In genomic region chr13:56710620-56711019, GRCm38 (mm10) we compare ENCODE assay signal across 32 mouse cellular contexts. TPM values are rescaled to one million over a fixed set of nuclear protein-coding genes. Genes with fewer than 3 reads are reported as not detected.
A peak's percentile ranks its signal among the peaks of the same experiment; 100 is the strongest.
DNase-seq lines count a peak whose midpoint lies in the region; ATAC-seq and TF ChIP-seq lines count a peak whose summit lies in the region.
"Had no signal": no experiment of that assay in that cellular context is flagged by ENCODE, and none has a peak within 500 bp of the region (broad histone marks: within the 10 kb centered on the region; RNA-seq: fewer than 3 reads in every experiment).

No protein-coding gene starts in this region.

- peak overlapping the region; percentile 62; the same call in 1 of the 2 replicates for H3K27ac ChIP-seq in heart, embryonic 12.5 days (ENCODE audit: poor library complexity, severe bottlenecking)
- peak overlapping the region; percentile 38; the same call in 1 of the 2 replicates for H3K27ac ChIP-seq in kidney, embryonic 16.5 days (ENCODE audit: low read length)
- H3K27ac ChIP-seq in stomach, embryonic 16.5 days (ENCODE audit: low read length): 0 out of 2 replicates have a peak overlapping the region, but pooled peaks have one; percentile 29
- H3K27ac ChIP-seq in stomach, postnatal 0 days (replicated peaks): no peak overlapping the region
- H3K27ac ChIP-seq in hindbrain, embryonic 14.5 days: no peak overlapping the region
- H3K27ac ChIP-seq: embryonic facial prominence, embryonic 10.5 days; embryonic facial prominence, embryonic 15.5 days; forebrain, embryonic 13.5 days; hindbrain, embryonic 12.5 days; layer of hippocampus, adult 2 months; left cerebral cortex, adult 2 months; limb, embryonic 12.5 days; liver, embryonic 15.5 days; stomach, embryonic 15.5 days had no signal

- no peaks in the 10 kb centered on the region for H3K27me3 ChIP-seq in heart, embryonic 12.5 days (replicated peaks)
- H3K27me3 ChIP-seq in kidney, embryonic 16.5 days (ENCODE audit: insufficient read depth, low read length): no peaks in the 10 kb centered on the region
- H3K27me3 ChIP-seq in stomach, embryonic 16.5 days (ENCODE audit: control insufficient read depth, insufficient read depth, low read length): no peaks in the 10 kb centered on the region
- H3K27me3 ChIP-seq in stomach, postnatal 0 days (ENCODE audit: control insufficient read depth, insufficient read depth, low read length): no peaks in the 10 kb centered on the region
- no peaks in the 10 kb centered on the region for H3K27me3 ChIP-seq in hindbrain, embryonic 14.5 days (ENCODE audit: control insufficient read depth, insufficient read depth, low read length)
- H3K27me3 ChIP-seq: embryonic facial prominence, embryonic 15.5 days; forebrain, embryonic 13.5 days; hindbrain, embryonic 12.5 days; limb, embryonic 12.5 days; liver, embryonic 15.5 days; stomach, embryonic 15.5 days had no signal

- no peaks in the 10 kb centered on the region for H3K9me3 ChIP-seq in heart, embryonic 12.5 days (replicated peaks)
- no peaks in the 10 kb centered on the region for H3K9me3 ChIP-seq in kidney, embryonic 16.5 days (ENCODE audit: low read length)
- H3K9me3 ChIP-seq in stomach, embryonic 16.5 days (replicated peaks; ENCODE audit: control insufficient read depth, low read length): no peaks in the 10 kb centered on the region; the same call in 1 of the 2 replicates
- H3K9me3 ChIP-seq in stomach, postnatal 0 days (ENCODE audit: control insufficient read depth, low read length): no peaks in the 10 kb centered on the region
- H3K9me3 ChIP-seq in hindbrain, embryonic 14.5 days (ENCODE audit: control insufficient read depth, low read length): no peaks in the 10 kb centered on the region
- H3K9me3 ChIP-seq: embryonic facial prominence, embryonic 10.5 days; embryonic facial prominence, embryonic 15.5 days; forebrain, embryonic 13.5 days; hindbrain, embryonic 12.5 days; limb, embryonic 12.5 days; liver, embryonic 15.5 days; stomach, embryonic 15.5 days had no signal

- intact Hi-C loops in heart, postnatal 25 days (cut with DNase I): no loop called here

- 0 out of 2 replicates have a peak, but pooled peaks have one; percentile 9 for ATAC-seq in heart, embryonic 12.5 days (ENCODE audit: insufficient number of reproducible peaks, low FRiP score)
- ATAC-seq in kidney, embryonic 16.5 days (ENCODE audit: low FRiP score, low TSS enrichment): no peak
- 0 out of 2 replicates have a peak, but pooled peaks have one; percentile 17 for ATAC-seq in stomach, embryonic 16.5 days (ENCODE audit: insufficient read depth, low FRiP score)
- ATAC-seq in stomach, postnatal 0 days (ENCODE audit: low FRiP score, low TSS enrichment): no peak
- no peak for ATAC-seq in hindbrain, embryonic 14.5 days (ENCODE audit: low FRiP score)
- ATAC-seq: forebrain, embryonic 13.5 days had no signal

- peaks cover 17% of the 10 kb centered on the region for H3K36me3 ChIP-seq in heart, embryonic 12.5 days
- peaks cover 18% of the 10 kb centered on the region for H3K36me3 ChIP-seq in kidney, embryonic 16.5 days (ENCODE audit: insufficient read depth, low read length)
- H3K36me3 ChIP-seq in stomach, embryonic 16.5 days (ENCODE audit: control insufficient read depth, insufficient read depth, low read length): peaks cover 6% of the 10 kb centered on the region
- 0 out of 2 replicates have a peak, but pooled peaks cover 2% of the 10 kb centered on the region for H3K36me3 ChIP-seq in stomach, postnatal 0 days (ENCODE audit: control insufficient read depth, insufficient read depth, low read length)
- H3K36me3 ChIP-seq in hindbrain, embryonic 14.5 days (replicated peaks; ENCODE audit: control insufficient read depth, insufficient read depth): no peaks in the 10 kb centered on the region; the same call in 1 of the 2 replicates
- H3K36me3 ChIP-seq: liver, embryonic 15.5 days; stomach, embryonic 15.5 days had no signal

- WGBS in heart, embryonic 12.5 days: 25% methylated on average over 2 of the region's 2 CpGs
- 50% methylated on average over 2 of the region's 2 CpGs for WGBS in kidney, embryonic 16.5 days
- WGBS in stomach, embryonic 16.5 days: 48% methylated on average over 2 of the region's 2 CpGs
- WGBS in stomach, postnatal 0 days: 46% methylated on average over 2 of the region's 2 CpGs
- WGBS in hindbrain, embryonic 14.5 days: 52% methylated on average over 2 of the region's 2 CpGs

- DNase-seq in heart, postnatal 25 days (ENCODE audit: low spot score): no peak
- DNase-seq in kidney, adult 18-20 months: no peak
- no peak for DNase-seq in stomach, postnatal 0 days (ENCODE audit: low spot score)
- no peak for DNase-seq in hindbrain, embryonic 14.5 days (ENCODE audit: low spot score)
- DNase-seq: B cell, adult 2 months; cerebellum, adult 8-10 months; cerebellum, postnatal 25 days; gastrocnemius, postnatal 14 days; heart, postnatal 14 days; kidney, adult 9 months; lung, embryonic 14.5 days; lung, postnatal 14 days; retina, postnatal 1 day; right cerebral cortex, postnatal 14 days; thymus, adult 18-20 months; thymus, postnatal 25 days had no signal

- TF ChIP-seq CTCF in stomach, postnatal 0 days (IDR thresholded peaks at IDR 0.05; ENCODE audit: low read depth): no peak

- peaks cover 38% of the 10 kb centered on the region for H3K4me1 ChIP-seq in heart, embryonic 12.5 days (replicated peaks)
- H3K4me1 ChIP-seq in kidney, embryonic 16.5 days (ENCODE audit: insufficient read depth, low read length): peaks cover 36% of the 10 kb centered on the region
- peaks cover 22% of the 10 kb centered on the region for H3K4me1 ChIP-seq in stomach, embryonic 16.5 days (ENCODE audit: control insufficient read depth, insufficient read depth, low read length)
- no peaks in the 10 kb centered on the region; the same call in 1 of the 2 replicates for H3K4me1 ChIP-seq in stomach, postnatal 0 days (replicated peaks; ENCODE audit: control insufficient read depth, insufficient read depth)
- peaks cover 29% of the 10 kb centered on the region for H3K4me1 ChIP-seq in hindbrain, embryonic 14.5 days (replicated peaks; ENCODE audit: control insufficient read depth, insufficient read depth, low read length)

- H3K4me2 ChIP-seq in heart, embryonic 12.5 days: no peak overlapping the region
- no peak overlapping the region for H3K4me2 ChIP-seq in kidney, embryonic 16.5 days (replicated peaks; ENCODE audit: low read depth, low read length)
- H3K4me2 ChIP-seq in stomach, embryonic 16.5 days (ENCODE audit: low read depth, low read length): no peak overlapping the region
- no peak overlapping the region for H3K4me2 ChIP-seq in stomach, postnatal 0 days (replicated peaks; ENCODE audit: low read depth)
- no peak overlapping the region for H3K4me2 ChIP-seq in hindbrain, embryonic 14.5 days (replicated peaks)
- H3K4me2 ChIP-seq: embryonic facial prominence, embryonic 15.5 days; forebrain, embryonic 13.5 days; hindbrain, embryonic 12.5 days; limb, embryonic 12.5 days; liver, embryonic 15.5 days; lung, embryonic 14.5 days; midbrain, embryonic 11.5 days; stomach, embryonic 15.5 days had no signal

- H3K4me3 ChIP-seq in heart, embryonic 12.5 days: no peak overlapping the region
- H3K4me3 ChIP-seq in kidney, embryonic 16.5 days (ENCODE audit: low read length): no peak overlapping the region
- H3K4me3 ChIP-seq in stomach, embryonic 16.5 days (replicated peaks; ENCODE audit: low read length): no peak overlapping the region
- no peak overlapping the region for H3K4me3 ChIP-seq in stomach, postnatal 0 days (ENCODE audit: low read depth, low read length)
- no peak overlapping the region for H3K4me3 ChIP-seq in hindbrain, embryonic 14.5 days (replicated peaks; ENCODE audit: low read length)
- H3K4me3 ChIP-seq: embryonic facial prominence, embryonic 10.5 days; embryonic facial prominence, embryonic 15.5 days; forebrain, embryonic 13.5 days; hindbrain, embryonic 12.5 days; layer of hippocampus, adult 2 months; left cerebral cortex, adult 2 months; limb, embryonic 12.5 days; liver, embryonic 15.5 days; stomach, embryonic 15.5 days had no signal

- no peak overlapping the region for H3K9ac ChIP-seq in heart, embryonic 12.5 days
- H3K9ac ChIP-seq in kidney, embryonic 16.5 days (replicated peaks; ENCODE audit: low read length): no peak overlapping the region
- peak overlapping the region; percentile 3; the same call in 1 of the 2 replicates for H3K9ac ChIP-seq in stomach, embryonic 16.5 days (ENCODE audit: low read length)
- no peak overlapping the region for H3K9ac ChIP-seq in stomach, postnatal 0 days (ENCODE audit: low read length)
- no peak overlapping the region for H3K9ac ChIP-seq in hindbrain, embryonic 14.5 days
- H3K9ac ChIP-seq: embryonic facial prominence, embryonic 15.5 days; forebrain, embryonic 13.5 days; hindbrain, embryonic 12.5 days; limb, embryonic 12.5 days; liver, embryonic 15.5 days; lung, embryonic 14.5 days; stomach, embryonic 15.5 days had no signal

- TF ChIP-seq EP300 in stomach, postnatal 0 days (optimal IDR thresholded peaks at IDR 0.05): no peak

RNA-seq across cellular contexts. Expression of gene Smad5, which starts 7.8 kb away (rescaled TPM):
- polyA plus RNA-seq in heart, embryonic 12.5 days (2016; fragmentation: Nextera tagmentation; extraction: Ambion mirVana): 24.3 and 25.7 TPM in 2 replicates
- total RNA-seq in heart, postnatal 25 days (2021): 10 to 100 TPM; 29.5 to 34.6 TPM
- 35.6 and 37.0 TPM in 2 replicates for polyA plus RNA-seq in kidney, embryonic 16.5 days (2015; fragmentation: Nextera tagmentation; extraction: Ambion mirVana)
- 26.7 and 27.8 TPM in 2 replicates for polyA plus RNA-seq in stomach, embryonic 16.5 days (2015; fragmentation: Nextera tagmentation; extraction: Ambion mirVana)
- 9.4 and 10.3 TPM in 2 replicates for polyA plus RNA-seq in stomach, postnatal 0 days (2015; fragmentation: Nextera tagmentation; extraction: Ambion mirVana)
- polyA plus RNA-seq in hindbrain, embryonic 14.5 days (2014; fragmentation: Nextera tagmentation; extraction: Ambion mirVana): 32.3 and 33.8 TPM in 2 replicates

RNA-seq across cellular contexts. Expression of gene Gm45623, which starts 43.0 kb away (rescaled TPM):
- polyA plus RNA-seq in heart, embryonic 12.5 days (2016; fragmentation: Nextera tagmentation; extraction: Ambion mirVana): 0.27 and 0.63 TPM in 2 replicates
- total RNA-seq in heart, postnatal 25 days (2021): not detected
- 0.25 TPM in 1 of 2 replicates, not detected in the other for polyA plus RNA-seq in kidney, embryonic 16.5 days (2015; fragmentation: Nextera tagmentation; extraction: Ambion mirVana)
- 1.9 and 2.6 TPM in 2 replicates for polyA plus RNA-seq in stomach, embryonic 16.5 days (2015; fragmentation: Nextera tagmentation; extraction: Ambion mirVana)
- 0.97 and 1.5 TPM in 2 replicates for polyA plus RNA-seq in stomach, postnatal 0 days (2015; fragmentation: Nextera tagmentation; extraction: Ambion mirVana)
- 2.8 and 2.9 TPM in 2 replicates for polyA plus RNA-seq in hindbrain, embryonic 14.5 days (2014; fragmentation: Nextera tagmentation; extraction: Ambion mirVana)
- total RNA-seq: adrenal gland, adult 18-20 months; gastrocnemius, postnatal 14 days; granulocyte monocyte progenitor cell, adult 5-6 weeks; liver, adult 2 months had no signal
- polyA plus RNA-seq: hindbrain, embryonic 12.5 days; limb, embryonic 12.5 days; liver, adult 2 months; liver, embryonic 15.5 days; midbrain, embryonic 11.5 days had no signal

Comparison
In these comparisons a context has a peak if more than half of its experiments do, and no peak if none do; other contexts are left out.
1. ATAC-seq: peak in heart, embryonic 12.5 days (single experiment) and stomach, embryonic 16.5 days (single experiment); none in kidney, embryonic 16.5 days (single experiment), stomach, postnatal 0 days (single experiment) and hindbrain, embryonic 14.5 days (single experiment).
2. H3K27ac ChIP-seq: peak in heart, embryonic 12.5 days (single experiment), kidney, embryonic 16.5 days (single experiment) and stomach, embryonic 16.5 days (single experiment); none in stomach, postnatal 0 days (single experiment) and hindbrain, embryonic 14.5 days (single experiment).